Mouse (Mus musculus): ENCODE results near the gene S100a9. TPM values are rescaled to one million over a fixed set of nuclear protein-coding genes. Genes with fewer than 3 reads are reported as not detected.

S100a9 gene
- total RNA-seq (2012; rRNA removed): not detected in 2 replicates
- not detected for polyA plus RNA-seq (2012; ENCODE audit: insufficient read depth in 1 of 2, insufficient read length in 2 of 2, low read depth in 1 of 2, low replicate concordance in 2 of 2, missing spikeins in 1 of 2)

DNA sequence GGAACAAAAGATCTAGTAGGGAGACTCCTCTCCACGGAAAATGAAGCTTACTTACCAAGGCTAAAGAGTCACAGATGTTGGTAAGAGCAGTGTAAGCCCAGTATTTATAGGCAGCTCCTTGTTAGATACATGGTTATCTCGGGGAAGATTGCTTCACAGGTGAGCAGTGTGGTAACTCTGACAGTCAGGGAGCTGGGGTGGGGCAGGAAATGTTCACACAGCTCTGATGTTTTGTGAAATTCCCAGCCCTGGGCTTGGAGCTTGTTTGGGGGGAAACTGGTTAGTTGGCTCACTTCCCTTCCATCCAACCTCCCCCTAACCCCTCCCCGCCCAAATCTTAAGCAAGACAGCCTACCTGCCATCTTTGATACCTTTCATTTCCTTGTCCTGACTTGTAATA, at the start of gene S100a9:
Gene S100a9 (minus strand): TSS at position 109 of the 400 bp plus-strand sequence.
- Histone ChIP-seq H3K27ac (ENCODE audit: control insufficient read depth, low read depth, low read length) (no peak within 1 kb of the TSS), H3K9me3 (replicated peaks; ENCODE audit: insufficient read depth, low read length) (no peaks in the 10 kb centered on the region), H3K27me3 (ENCODE audit: control insufficient read depth in 1 of 2, insufficient read depth in 2 of 2, low read length in 2 of 2) (peaks cover 0 to 6% of the 10 kb centered on the region in 2 experiments; a peak in 3 of 4 replicates), H3K9ac (ENCODE audit: control insufficient read depth, low read depth, low read length, poor library complexity, severe bottlenecking) (no peak within 1 kb of the TSS), H3K4me1 (ENCODE audit: control insufficient read depth in 1 of 2, insufficient read depth in 2 of 2, low read length in 2 of 2) (no peaks in the 10 kb centered on the region), H3K79me2 (ENCODE audit: control insufficient read depth, insufficient read depth, low read length, poor library complexity) (no peaks in the 10 kb centered on the region), H3K4me3 (ENCODE audit: control insufficient read depth in 1 of 2, insufficient read depth in 1 of 2, low read depth in 2 of 2, low read length in 2 of 2) (no peak within 1 kb of the TSS), H3K36me3 (ENCODE audit: control insufficient read depth in 1 of 2, insufficient read depth in 2 of 2, low read length in 2 of 2) (no peaks in the 10 kb centered on the region)
- TF ChIP-seq BHLHE40 (IDR thresholded peaks at IDR 0.05; ENCODE audit: borderline replicate concordance, low read depth, low read length) (no peak), ZC3H11A (IDR thresholded peaks at IDR 0.05; ENCODE audit: low read depth, low read length) (no peak), ZMIZ1 (IDR thresholded peaks at IDR 0.05; ENCODE audit: low read depth, low read length) (no peak), CTCF (IDR thresholded peaks at IDR 0.05 in 2 of 3, conservative IDR thresholded peaks at IDR 0.05 in 1 of 3; ENCODE audit: control insufficient read depth in 1 of 3, insufficient read depth in 1 of 3, low read depth in 2 of 3, low read length in 3 of 3, poor library complexity in 1 of 3, severe bottlenecking in 1 of 3) (no peak), MAX (IDR thresholded peaks at IDR 0.05; ENCODE audit: low read length) (no peak), SMC3 (IDR thresholded peaks at IDR 0.05; ENCODE audit: low read depth, low read length) (no peak)
- DNase-seq (ENCODE audit: low read depth, low spot score): no peak

DNA sequence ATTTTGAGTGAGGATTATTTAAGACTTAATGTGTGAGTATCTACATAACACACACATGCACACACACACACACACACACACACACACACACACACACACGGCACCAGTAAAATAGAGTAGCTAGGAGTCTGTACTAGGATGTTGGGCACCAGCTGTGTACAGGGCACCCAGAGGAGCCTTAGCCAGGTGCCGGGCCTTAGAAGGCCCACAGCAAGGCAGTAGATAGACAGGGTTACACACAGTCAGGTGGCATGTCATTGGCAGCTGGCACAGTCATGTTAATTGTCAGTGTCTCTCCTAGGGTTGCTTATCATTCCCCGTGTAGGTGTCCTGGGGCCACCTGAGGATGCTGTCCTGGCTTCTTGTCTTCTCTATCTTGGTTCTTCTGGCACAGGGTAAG, 31.1 kb upstream of the S100a9 start, which contains the start of gene Pglyrp4:
Gene Pglyrp4 (plus strand): TSS at position 301 of the 400 bp plus-strand sequence.
- Histone ChIP-seq H3K79me2 (ENCODE audit: control insufficient read depth, insufficient read depth, low read length, poor library complexity) (no peaks in the 10 kb centered on the region), H3K27ac (ENCODE audit: control insufficient read depth, low read depth, low read length) (no peak within 1 kb of the TSS), H3K4me3 (ENCODE audit: control insufficient read depth in 1 of 2, insufficient read depth in 1 of 2, low read depth in 2 of 2, low read length in 2 of 2) (no peak within 1 kb of the TSS), H3K36me3 (ENCODE audit: control insufficient read depth in 1 of 2, insufficient read depth in 2 of 2, low read length in 2 of 2) (no peaks in the 10 kb centered on the region), H3K9ac (ENCODE audit: control insufficient read depth, low read depth, low read length, poor library complexity, severe bottlenecking) (no peak within 1 kb of the TSS), H3K4me1 (ENCODE audit: control insufficient read depth in 1 of 2, insufficient read depth in 2 of 2, low read length in 2 of 2) (no peaks in the 10 kb centered on the region), H3K9me3 (replicated peaks; ENCODE audit: insufficient read depth, low read length) (no peaks in the 10 kb centered on the region), H3K27me3 (ENCODE audit: control insufficient read depth in 1 of 2, insufficient read depth in 2 of 2, low read length in 2 of 2) (no peaks in the 10 kb centered on the region)
- TF ChIP-seq SIN3A (IDR thresholded peaks at IDR 0.05; ENCODE audit: low read length): no peak
- no peak for TF ChIP-seq TAL1 (IDR thresholded peaks at IDR 0.05; ENCODE audit: low read length)
- TF ChIP-seq USF1 (IDR thresholded peaks at IDR 0.05; ENCODE audit: low read depth, low read length): no peak
- TF ChIP-seq ZMIZ1 (IDR thresholded peaks at IDR 0.05; ENCODE audit: low read depth, low read length): no peak
- DNase-seq (ENCODE audit: low read depth, low spot score): no peak

DNA sequence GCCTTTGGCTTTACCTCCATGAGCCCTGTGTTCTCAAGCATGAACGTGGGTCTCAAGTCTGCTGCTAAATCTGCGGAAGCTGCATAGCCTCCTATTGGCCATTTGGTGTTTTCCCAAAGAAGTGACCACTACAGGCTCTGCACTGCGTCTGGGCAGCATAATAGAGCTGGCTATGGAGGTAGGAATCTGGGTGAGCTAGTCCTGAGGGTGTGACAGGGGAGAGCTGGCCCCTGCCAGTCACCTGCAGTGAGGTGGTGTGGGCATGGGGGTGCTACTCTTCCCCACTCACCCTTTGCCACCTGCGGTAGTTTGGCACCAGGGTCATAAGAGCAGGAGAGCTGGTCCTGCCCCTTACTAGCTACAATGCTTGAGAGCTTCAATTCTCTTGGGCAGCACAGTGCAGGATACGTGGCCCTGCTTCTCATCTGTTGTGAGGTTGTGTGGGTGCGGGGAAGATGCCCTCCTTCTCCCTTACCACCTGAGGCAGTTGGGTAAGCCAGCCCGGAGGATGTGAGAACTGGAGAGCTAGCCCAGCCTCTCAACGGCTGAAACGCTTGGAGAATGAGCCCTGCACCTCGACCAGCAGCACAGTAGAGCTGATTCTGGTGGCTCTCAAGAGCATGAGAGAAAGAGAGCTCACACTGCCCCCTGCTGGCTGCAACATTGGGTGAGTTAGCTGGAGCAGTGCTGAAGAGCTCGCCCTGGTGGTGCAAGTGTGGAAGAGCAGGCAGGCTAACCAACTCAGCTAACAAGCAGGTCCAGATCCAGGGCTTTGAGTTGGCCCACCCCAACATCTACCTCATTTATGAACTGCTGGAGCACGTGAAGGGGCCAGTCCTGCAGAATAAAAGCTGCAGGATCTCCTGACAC, 14.3 kb upstream of the S100a9 start:
- Histone ChIP-seq H3K4me3 (ENCODE audit: control insufficient read depth in 1 of 2, insufficient read depth in 1 of 2, low read depth in 2 of 2, low read length in 2 of 2) (no peak overlapping the region), H3K4me1 (ENCODE audit: control insufficient read depth in 1 of 2, insufficient read depth in 2 of 2, low read length in 2 of 2) (no peaks in the 10 kb centered on the region), H3K9ac (ENCODE audit: control insufficient read depth, low read depth, low read length, poor library complexity, severe bottlenecking) (no peak overlapping the region), H3K36me3 (ENCODE audit: control insufficient read depth in 1 of 2, insufficient read depth in 2 of 2, low read length in 2 of 2) (no peaks in the 10 kb centered on the region), H3K79me2 (ENCODE audit: control insufficient read depth, insufficient read depth, low read length, poor library complexity) (no peaks in the 10 kb centered on the region), H3K27me3 (ENCODE audit: control insufficient read depth in 1 of 2, insufficient read depth in 2 of 2, low read length in 2 of 2) (no peaks in the 10 kb centered on the region; a peak in 2 of 4 replicates), H3K27ac (ENCODE audit: control insufficient read depth, low read depth, low read length) (no peak overlapping the region), H3K9me3 (replicated peaks; ENCODE audit: insufficient read depth, low read length) (no peaks in the 10 kb centered on the region)
- TF ChIP-seq SMC3 (IDR thresholded peaks at IDR 0.05; ENCODE audit: low read depth, low read length): peak; percentile 71
- TF ChIP-seq RAD21 (IDR thresholded peaks at IDR 0.05; ENCODE audit: low read depth, low read length): peak; percentile 47
- peak; percentile 97 to 100 (median 100) for TF ChIP-seq CTCF (IDR thresholded peaks at IDR 0.05 in 2 of 3, conservative IDR thresholded peaks at IDR 0.05 in 1 of 3; ENCODE audit: control insufficient read depth in 1 of 3, insufficient read depth in 1 of 3, low read depth in 2 of 3, low read length in 3 of 3, poor library complexity in 1 of 3, severe bottlenecking in 1 of 3)
- TF ChIP-seq UBTF (IDR thresholded peaks at IDR 0.05; ENCODE audit: borderline replicate concordance, insufficient read depth, low read depth, low read length): no peak
- DNase-seq (ENCODE audit: low read depth, low spot score): peak; percentile 85
